Mouse (Mus musculus) myocyte (in vitro differentiated cells): Measurements from ENCODE around the gene Cdh11. TPM values are rescaled to one million over a fixed set of nuclear protein-coding genes. Genes with fewer than 3 reads are reported as not detected.

Experiments used
- H3K27me3 ChIP-seq: one replicate; pipeline ENCODE4 v1.6.1; 2011; ENCODE audit not compliant: control insufficient read depth, insufficient read depth, insufficient read length
- H3K36me3 ChIP-seq: one replicate; pipeline ENCODE4 v1.6.1; 2011; ENCODE audit not compliant: control insufficient read depth, insufficient read depth
- H3K4me2 ChIP-seq: one replicate; pipeline ENCODE4 v1.6.1; 2011; ENCODE audit warnings: low read depth, control low read depth
- H3K4me3 ChIP-seq: one replicate; pipeline ENCODE4 v1.5.1; 2011; ENCODE audit warnings: mild to moderate bottlenecking, control low read depth, moderate library complexity
- H3K79me2 ChIP-seq: one replicate; pipeline ENCODE4 v1.6.1; 2011; ENCODE audit not compliant: control insufficient read depth, insufficient read depth
- H3ac ChIP-seq: one replicate; pipeline ENCODE4 v1.6.1; 2011; ENCODE audit not compliant: control insufficient read depth, insufficient read length
- CEBPB ChIP-seq: IDR thresholded peaks from 2 replicates; pipeline ENCODE4 v1.6.1; 2011; ENCODE audit warnings: mild to moderate bottlenecking, moderate library complexity; ENCODE audit not compliant: poor library complexity, insufficient read depth, severe bottlenecking
- E2F4 ChIP-seq: IDR thresholded peaks from one replicate; pipeline ENCODE4 v1.6.1; 2011; ENCODE audit warnings: mild to moderate bottlenecking, control low read depth, moderate library complexity; ENCODE audit not compliant: insufficient read depth
- MAX ChIP-seq: IDR thresholded peaks from one replicate; pipeline ENCODE4 v1.6.1; 2011; ENCODE audit warnings: low read depth, mild to moderate bottlenecking, control low read depth
- MYOD1 ChIP-seq, 3 experiments: IDR thresholded peaks; one replicate each; pipeline ENCODE4 v1.6.1; 2011; ENCODE audit warnings: control low read depth in 2 of 3, low read depth in 2 of 3, mild to moderate bottlenecking in 2 of 3, moderate library complexity in 1 of 3; ENCODE audit not compliant: insufficient read length in 2 of 3, control insufficient read depth in 1 of 3
- MYOG ChIP-seq, 3 experiments: IDR thresholded peaks; one replicate each; pipeline ENCODE4 v1.6.1; 2011; ENCODE audit warnings: control low read depth in 2 of 3, low read depth in 2 of 3, mild to moderate bottlenecking in 2 of 3; ENCODE audit not compliant: insufficient read length in 2 of 3, control insufficient read depth in 1 of 3, insufficient read depth in 1 of 3
- POLR2A ChIP-seq: IDR thresholded peaks from one replicate; pipeline ENCODE4 v1.6.1; 2011; ENCODE audit warnings: low read depth, mild to moderate bottlenecking, control low read depth, moderate library complexity; ENCODE audit not compliant: insufficient read length
- POLR2AphosphoS2 ChIP-seq: IDR thresholded peaks from one replicate; pipeline ENCODE4 v1.6.1; 2011; ENCODE audit warnings: low read depth, control low read depth; ENCODE audit not compliant: insufficient read length
- REST ChIP-seq: IDR thresholded peaks from one replicate; pipeline ENCODE4 v1.6.1; 2011; ENCODE audit warnings: mild to moderate bottlenecking, control low read depth, moderate library complexity; ENCODE audit not compliant: insufficient read depth, insufficient read length
- SRF ChIP-seq: IDR thresholded peaks from one replicate; pipeline ENCODE4 v1.6.1; 2011; ENCODE audit warnings: low read depth; ENCODE audit not compliant: control insufficient read depth, insufficient read length
- TCF12 ChIP-seq: IDR thresholded peaks from one replicate; pipeline ENCODE4 v1.6.1; 2011; ENCODE audit warnings: mild to moderate bottlenecking, control low read depth; ENCODE audit not compliant: poor library complexity, insufficient read depth, severe bottlenecking
- TCF3 ChIP-seq: IDR thresholded peaks from one replicate; pipeline ENCODE4 v1.6.1; 2011; ENCODE audit warnings: low read depth, control low read depth; ENCODE audit not compliant: insufficient read length
- USF1 ChIP-seq: IDR thresholded peaks from one replicate; pipeline ENCODE4 v1.6.1; 2011; ENCODE audit warnings: low read depth, mild to moderate bottlenecking, control low read depth, moderate library complexity
- polyA plus RNA-seq: library from polyadenylated mRNA; unstranded; fragments of >200 nt; fragmentation: generic; extraction: Trizol; gene quantifications from one replicate; pipeline ENCODE4 v1.2.1, GENCODE M21; 2012; ENCODE audit warnings: missing spikeins

Gene Cdh11
- polyA plus RNA-seq, 1 experiment: 6.1 TPM

GRCm38 (mm10) chr8:102784835-102785455 lies 497 bp downstream of the Cdh11 start:
- Histone ChIP-seq H3ac (no peak overlapping the region), H3K36me3 (no peaks in the 10 kb centered on the region), H3K27me3 (no peaks in the 10 kb centered on the region), H3K4me3 (peak overlapping the region; percentile 23), H3K79me2 (no peaks in the 10 kb centered on the region), H3K4me2 (no peak overlapping the region)
- TF ChIP-seq TCF3: no peak
- TF ChIP-seq SRF: no peak
- no peak for TF ChIP-seq MYOG (IDR thresholded peaks at IDR 0.05; ENCODE audit: control insufficient read depth in 1 of 3, insufficient read depth in 1 of 3, insufficient read length in 2 of 3, low read depth in 2 of 3)
- TF ChIP-seq USF1: no peak
- no peak for TF ChIP-seq MAX
- peak in 1 of 3 experiments; percentile 30 for TF ChIP-seq MYOD1 (IDR thresholded peaks at IDR 0.05; ENCODE audit: control insufficient read depth in 1 of 3, insufficient read length in 2 of 3, low read depth in 2 of 3)
- TF ChIP-seq CEBPB: no peak
- no peak for TF ChIP-seq TCF12
- no peak for TF ChIP-seq E2F4
- TF ChIP-seq REST: no peak
- TF ChIP-seq POLR2AphosphoS2: no peak
- TF ChIP-seq POLR2A: peak; percentile 33

DNA sequence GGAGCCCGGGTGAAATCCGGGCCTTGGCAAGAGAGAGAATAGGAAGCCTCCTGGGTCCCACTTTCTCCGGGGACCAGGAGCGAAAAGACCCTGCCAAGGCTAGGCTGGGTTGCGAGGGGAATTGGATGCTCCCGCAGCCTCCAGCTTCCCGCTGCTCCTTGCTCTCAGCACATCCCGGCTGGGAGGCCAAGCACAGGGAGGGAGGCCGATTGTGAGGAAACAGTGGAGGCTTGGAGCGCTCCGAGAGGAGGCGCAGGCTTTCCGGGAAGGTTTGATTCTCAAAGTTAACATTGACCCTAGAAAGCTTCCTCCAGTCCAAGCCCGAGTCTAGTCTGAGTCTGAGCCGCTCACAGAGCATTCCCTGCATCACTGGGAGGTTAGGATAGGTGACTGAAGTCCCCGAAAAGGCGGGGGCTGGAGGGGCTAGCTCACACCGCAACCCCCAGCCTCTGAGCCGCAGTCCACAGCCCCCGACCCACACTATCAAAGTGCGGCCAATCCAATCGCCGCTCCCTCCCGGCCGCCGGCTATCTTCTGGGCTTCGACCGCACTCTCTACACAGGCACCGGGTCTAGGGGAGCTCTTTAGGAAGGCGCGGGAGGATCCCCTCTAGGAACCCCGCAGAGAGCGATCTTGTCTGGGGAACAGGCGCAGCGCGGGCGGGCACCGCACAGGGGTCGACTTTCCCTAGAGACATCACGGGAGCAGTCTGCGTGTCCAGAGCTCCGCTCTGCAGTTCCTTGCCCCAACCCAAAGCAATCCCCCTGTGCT lies 1.4 kb downstream of the Cdh11 start:
- Histone ChIP-seq H3K27me3 (no peaks in the 10 kb centered on the region), H3K4me3 (peak overlapping the region; percentile 23), H3K36me3 (no peaks in the 10 kb centered on the region), H3K4me2 (peak overlapping the region; percentile 30), H3ac (no peak overlapping the region), H3K79me2 (no peaks in the 10 kb centered on the region)
- TF ChIP-seq E2F4: no peak
- TF ChIP-seq CEBPB: no peak
- TF ChIP-seq MAX: no peak
- TF ChIP-seq TCF12: no peak
- no peak for TF ChIP-seq MYOD1 (IDR thresholded peaks at IDR 0.05; ENCODE audit: control insufficient read depth in 1 of 3, insufficient read length in 2 of 3, low read depth in 2 of 3)
- no peak for TF ChIP-seq TCF3
- TF ChIP-seq USF1: no peak
- no peak for TF ChIP-seq MYOG (IDR thresholded peaks at IDR 0.05; ENCODE audit: control insufficient read depth in 1 of 3, insufficient read depth in 1 of 3, insufficient read length in 2 of 3, low read depth in 2 of 3)
- TF ChIP-seq SRF: no peak
- TF ChIP-seq POLR2A: no peak

GRCm38 (mm10) chr8:102782707-102783489 lies 2.5 kb downstream of the Cdh11 start:
- no peaks in the 10 kb centered on the region for H3K27me3 ChIP-seq
- peak overlapping the region; percentile 23 for H3K4me3 ChIP-seq
- no peak overlapping the region for H3K4me2 ChIP-seq
- H3ac ChIP-seq: no peak overlapping the region
- H3K79me2 ChIP-seq: no peaks in the 10 kb centered on the region
- TF ChIP-seq E2F4 (no peak), MYOG (IDR thresholded peaks at IDR 0.05; ENCODE audit: control insufficient read depth in 1 of 3, insufficient read depth in 1 of 3, insufficient read length in 2 of 3, low read depth in 2 of 3) (no peak), MYOD1 (IDR thresholded peaks at IDR 0.05; ENCODE audit: control insufficient read depth in 1 of 3, insufficient read length in 2 of 3, low read depth in 2 of 3) (no peak)
- no peaks in the 10 kb centered on the region for H3K36me3 ChIP-seq

- Histone ChIP-seq H3K79me2 (no peaks in the 10 kb centered on the region), H3K27me3 (no peaks in the 10 kb centered on the region), H3ac (no peak overlapping the region), H3K4me2 (peak overlapping the region; percentile 42), H3K36me3 (no peaks in the 10 kb centered on the region), H3K4me3 (no peak overlapping the region)
- TF ChIP-seq CEBPB (no peak), POLR2A (no peak), MYOD1 (IDR thresholded peaks at IDR 0.05; ENCODE audit: control insufficient read depth in 1 of 3, insufficient read length in 2 of 3, low read depth in 2 of 3) (no peak), E2F4 (no peak), MYOG (IDR thresholded peaks at IDR 0.05; ENCODE audit: control insufficient read depth in 1 of 3, insufficient read depth in 1 of 3, insufficient read length in 2 of 3, low read depth in 2 of 3) (no peak), USF1 (no peak), MAX (no peak), REST (no peak), TCF12 (no peak), POLR2AphosphoS2 (no peak), SRF (no peak), TCF3 (no peak)
Observed at GRCm38 (mm10) chr8:102780899-102781298, 4.5 kb downstream of the Cdh11 start.
